ENCODE assay signal across 8 mouse cellular contexts in genomic region chr5:30869405-30870130, GRCm38 (mm10). TPM values are rescaled to one million over a fixed set of nuclear protein-coding genes. Genes with fewer than 3 reads are reported as not detected.
A peak's percentile ranks its signal among the peaks of the same experiment; 100 is the strongest.
DNase-seq lines count a peak whose midpoint lies in the region; ATAC-seq lines count a peak whose summit lies in the region.

No protein-coding gene starts in this region.

- WGBS in intestine, embryonic 16.5 days, result under 1% methylated on average over 63 of the region's 63 CpGs
- under 1% methylated on average over 63 of the region's 63 CpGs for WGBS in midbrain, embryonic 11.5 days

- no peaks in the 10 kb centered on the region for H3K27me3 ChIP-seq in intestine, embryonic 16.5 days (replicated peaks; ENCODE audit: control insufficient read depth, insufficient read depth, low read length)
- no peaks in the 10 kb centered on the region for H3K27me3 ChIP-seq in midbrain, embryonic 11.5 days (ENCODE audit: control insufficient read depth, insufficient read depth, low read length)

- H3K4me1 ChIP-seq in intestine, embryonic 16.5 days (ENCODE audit: control insufficient read depth, insufficient read depth, low read length), result peaks cover 11% of the 10 kb centered on the region
- H3K4me1 ChIP-seq in midbrain, embryonic 11.5 days (ENCODE audit: control insufficient read depth, insufficient read depth, low read length), result peaks cover 7% of the 10 kb centered on the region

- peak overlapping the region; percentile 92 for H3K9ac ChIP-seq in intestine, embryonic 16.5 days (ENCODE audit: low read depth, low read length)
- H3K9ac ChIP-seq in midbrain, embryonic 11.5 days (ENCODE audit: low read length), result peak overlapping the region; percentile 88

- peak overlapping the region; percentile 63; the same call in 1 of the 2 replicates for H3K27ac ChIP-seq in intestine, embryonic 16.5 days (ENCODE audit: low read length)
- no peak overlapping the region for H3K27ac ChIP-seq in midbrain, embryonic 11.5 days (ENCODE audit: low read depth, low read length)

- peak overlapping the region; percentile 68 for H3K4me2 ChIP-seq in intestine, embryonic 16.5 days (ENCODE audit: low read depth, low read length)
- H3K4me2 ChIP-seq in midbrain, embryonic 11.5 days, result peak overlapping the region; percentile 72

- intact Hi-C loops in gastrocnemius, postnatal 36 days (cut with DNase I), result loop anchor here (5.0 kb wide), 1 partner anchor 57 kb away; the partner anchor contains the start of gene Mapre3
- intact Hi-C loops in left cerebral cortex, postnatal 4 days (cut with DNase I), result loop anchor here (10.0 kb wide), 1 partner anchor 55 kb away; the partner anchor contains the start of gene Mapre3

- ATAC-seq in intestine, embryonic 16.5 days, result peak; percentile 96
- ATAC-seq in midbrain, embryonic 11.5 days (ENCODE audit: low FRiP score), result peak; percentile 92

- DNase-seq in adrenal gland, adult 8-10 months, result peak; percentile 87
- peak; percentile 94 for DNase-seq in embryo, embryonic 11 days
- DNase-seq in gastrocnemius, postnatal 36 days, result peak; percentile 87 to 88
- peak; percentile 89 for DNase-seq in left cerebral cortex, postnatal 4 days
- DNase-seq in midbrain, embryonic 11.5 days (ENCODE audit: low spot score, missing footprints), result peak; percentile 98
- peak; percentile 90 for DNase-seq in right cerebral cortex, postnatal 4 days
- DNase-seq in yolk sac, embryonic 10.5 days (ENCODE audit: low spot score), result peak; percentile 89

- no peaks in the 10 kb centered on the region for H3K9me3 ChIP-seq in intestine, embryonic 16.5 days (ENCODE audit: control insufficient read depth, low read length)
- H3K9me3 ChIP-seq in midbrain, embryonic 11.5 days (ENCODE audit: control insufficient read depth, low read length), result no peaks in the 10 kb centered on the region

- peaks cover 23% of the 10 kb centered on the region for H3K36me3 ChIP-seq in intestine, embryonic 16.5 days (ENCODE audit: control insufficient read depth, insufficient read depth, low read length)
- H3K36me3 ChIP-seq in midbrain, embryonic 11.5 days (ENCODE audit: control insufficient read depth, insufficient read depth, low read length), result peaks cover 20% of the 10 kb centered on the region

- H3K4me3 ChIP-seq in intestine, embryonic 16.5 days (ENCODE audit: low read length), result peak overlapping the region; percentile 95
- peak overlapping the region; percentile 94 for H3K4me3 ChIP-seq in midbrain, embryonic 11.5 days (ENCODE audit: low read depth, low read length)

RNA-seq across cellular contexts. Expression of gene Tmem214, which starts 1.8 kb away (rescaled TPM):
- total RNA-seq in adrenal gland, adult 8-10 months (2022), result 10 to 100 TPM; 55.5 to 66.8 (median 59.6) TPM
- 10 to 100 TPM; 25.0 to 31.5 TPM for total RNA-seq in gastrocnemius, postnatal 36 days (2021)
- polyA plus RNA-seq in intestine, embryonic 16.5 days (2015; fragmentation: Nextera tagmentation; extraction: Ambion mirVana), result 76.5 and 81.0 TPM in 2 replicates
- 10 to 100 TPM; 60.3 to 65.5 TPM for total RNA-seq in left cerebral cortex, postnatal 4 days (2021)
- 32.5 and 35.4 TPM in 2 replicates for polyA plus RNA-seq in midbrain, embryonic 11.5 days (2014; fragmentation: Nextera tagmentation; extraction: Ambion mirVana)

RNA-seq across cellular contexts. Expression of gene Agbl5, which starts 18.9 kb away (rescaled TPM):
- 10 to 100 TPM in 3 of 4 experiments, 1 to 10 TPM in 1; 9.9 to 22.6 (median 17.7) TPM for total RNA-seq in adrenal gland, adult 8-10 months (2022)
- 1 to 10 TPM; 1.6 to 3.0 TPM for total RNA-seq in gastrocnemius, postnatal 36 days (2021)
- 13.9 and 16.3 TPM in 2 replicates for polyA plus RNA-seq in intestine, embryonic 16.5 days (2015; fragmentation: Nextera tagmentation; extraction: Ambion mirVana)
- 10 to 100 TPM; 48.4 to 52.2 TPM for total RNA-seq in left cerebral cortex, postnatal 4 days (2021)
- polyA plus RNA-seq in midbrain, embryonic 11.5 days (2014; fragmentation: Nextera tagmentation; extraction: Ambion mirVana), result 22.0 and 22.3 TPM in 2 replicates

RNA-seq across cellular contexts. Expression of gene Ost4, which starts 38.0 kb away (rescaled TPM):
- total RNA-seq in adrenal gland, adult 8-10 months (2022), result 100 to 1,000 TPM; 210 to 235 (median 214) TPM
- total RNA-seq in gastrocnemius, postnatal 36 days (2021), result 10 to 100 TPM; 94.1 to 99.6 TPM
- 459 and 477 TPM in 2 replicates for polyA plus RNA-seq in intestine, embryonic 16.5 days (2015; fragmentation: Nextera tagmentation; extraction: Ambion mirVana)
- total RNA-seq in left cerebral cortex, postnatal 4 days (2021), result 100 to 1,000 TPM in 1 of 2 experiments, 10 to 100 TPM in 1; 95.0 to 112 TPM
- polyA plus RNA-seq in midbrain, embryonic 11.5 days (2014; fragmentation: Nextera tagmentation; extraction: Ambion mirVana), result 340 and 376 TPM in 2 replicates

RNA-seq across cellular contexts. Expression of gene Emilin1, which starts 43.6 kb away (rescaled TPM):
- 10 to 100 TPM; 48.7 to 62.4 (median 51.8) TPM for total RNA-seq in adrenal gland, adult 8-10 months (2022)
- total RNA-seq in gastrocnemius, postnatal 36 days (2021), result 1 to 10 TPM; 4.8 to 7.0 TPM
- 173 and 177 TPM in 2 replicates for polyA plus RNA-seq in intestine, embryonic 16.5 days (2015; fragmentation: Nextera tagmentation; extraction: Ambion mirVana)
- 1 to 10 TPM; 7.0 to 7.9 TPM for total RNA-seq in left cerebral cortex, postnatal 4 days (2021)
- polyA plus RNA-seq in midbrain, embryonic 11.5 days (2014; fragmentation: Nextera tagmentation; extraction: Ambion mirVana), result 28.1 and 30.3 TPM in 2 replicates

RNA-seq across cellular contexts. Expression of gene Khk, which starts 51.7 kb away (rescaled TPM):
- total RNA-seq in adrenal gland, adult 8-10 months (2022), result 10 to 100 TPM; 60.9 to 74.4 (median 69.4) TPM
- 10 to 100 TPM; 27.1 to 30.3 TPM for total RNA-seq in gastrocnemius, postnatal 36 days (2021)
- polyA plus RNA-seq in intestine, embryonic 16.5 days (2015; fragmentation: Nextera tagmentation; extraction: Ambion mirVana), result 26.9 and 32.5 TPM in 2 replicates
- 1 to 10 TPM; 4.7 to 4.8 TPM for total RNA-seq in left cerebral cortex, postnatal 4 days (2021)
- polyA plus RNA-seq in midbrain, embryonic 11.5 days (2014; fragmentation: Nextera tagmentation; extraction: Ambion mirVana), result 4.6 and 6.9 TPM in 2 replicates
